Mouse (Mus musculus) ES-E14 (cell line): ENCODE results near the gene Arxes2. TPM values are rescaled to one million over a fixed set of nuclear protein-coding genes. Genes with fewer than 3 reads are reported as not detected.
A peak's percentile ranks its signal among the peaks of the same experiment; 100 is the strongest.
"Not testable (repeated sequence)": the region's sequence is repeated elsewhere in the genome, so short reads cannot be mapped to it uniquely, and the experiment has no call there.

ENCODE experiments used
- DNase-seq: peaks from one replicate; pipeline ENCODE4 v3.0.0-alpha.2; 2013; ENCODE audit warnings: low read depth, low spot score
- H3K27ac ChIP-seq: 2 replicates; pipeline ENCODE4 v1.5.1; 2012; ENCODE audit warnings: low read depth, mild to moderate bottlenecking, low read length, moderate library complexity, mixed read lengths; ENCODE audit not compliant: poor library complexity, insufficient read depth, severe bottlenecking
- H3K36me3 ChIP-seq: 2 replicates; pipeline ENCODE4 v1.6.1; 2012; ENCODE audit warnings: mild to moderate bottlenecking, low read length, moderate library complexity, mixed read lengths; ENCODE audit not compliant: control insufficient read depth, poor library complexity, insufficient read depth, severe bottlenecking
- H3K4me1 ChIP-seq, 2 experiments: fragments of 150-350 bp in 1 of 2; sonication (generic) in 1 of 2; 2 replicates each; pipeline ENCODE4 v1.6.1; 2012; ENCODE audit warnings: low read length in 2 of 2, mild to moderate bottlenecking in 1 of 2, mixed read lengths in 1 of 2; ENCODE audit not compliant: control insufficient read depth in 2 of 2, insufficient read depth in 2 of 2, poor library complexity in 1 of 2
- H3K4me3 ChIP-seq, 2 experiments: fragments of 150-350 bp in 1 of 2; sonication (generic) in 1 of 2; 2 replicates each; pipeline ENCODE4 v1.5.1; 2012; ENCODE audit warnings: low read length in 2 of 2, low read depth in 1 of 2, mild to moderate bottlenecking in 1 of 2, mixed read lengths in 1 of 2; ENCODE audit not compliant: insufficient read depth in 1 of 2, poor library complexity in 1 of 2, severe bottlenecking in 1 of 2
- H3K9ac ChIP-seq: 2 replicates; pipeline ENCODE4 v1.6.1; 2012; ENCODE audit warnings: low read depth, mild to moderate bottlenecking, low read length, mixed read lengths; ENCODE audit not compliant: poor library complexity, insufficient read depth, severe bottlenecking
- H3K9me3 ChIP-seq: fragments of 150-350 bp; sonication (generic); 2 replicates; pipeline ENCODE4 v1.6.1; 2012; ENCODE audit warnings: low read depth, mild to moderate bottlenecking, low read length; ENCODE audit not compliant: control insufficient read depth, insufficient read depth
- CHD2 ChIP-seq: IDR thresholded peaks from 2 replicates; pipeline ENCODE4 v1.6.1; 2014; ENCODE audit warnings: mild to moderate bottlenecking, low read depth, low read length, inconsistent platforms
- HCFC1 ChIP-seq: IDR thresholded peaks from 2 replicates; pipeline ENCODE4 v1.6.1; 2012; ENCODE audit warnings: low read length, inconsistent platforms, borderline replicate concordance; ENCODE audit not compliant: insufficient read depth
- MAFK ChIP-seq: IDR thresholded peaks from 2 replicates; pipeline ENCODE4 v1.6.1; 2014; ENCODE audit warnings: mild to moderate bottlenecking, low read depth, low read length, inconsistent platforms; ENCODE audit not compliant: insufficient read depth
- ZC3H11A ChIP-seq: IDR thresholded peaks from 2 replicates; pipeline ENCODE4 v1.6.1; 2012; ENCODE audit warnings: low read depth, mild to moderate bottlenecking, inconsistent platforms, low read length, borderline replicate concordance
- ZNF384 ChIP-seq: IDR thresholded peaks from 2 replicates; pipeline ENCODE4 v1.6.1; 2012; ENCODE audit warnings: low read depth, low read length, inconsistent platforms
- in situ Hi-C, 2 experiments: fragments of 600-800 bp; cut with MboI; formaldehyde crosslinking; loops; one replicate each; pipeline ENCODE4 v1.15.1; 2025; ENCODE audit warnings: low sequenced_read_pairs in 2 of 2, inconsistent platforms in 1 of 2; ENCODE audit not compliant: unreplicated experiment in 2 of 2
- total RNA-seq: library from RNA; depleted of rRNA; stranded (reverse); fragments of 300-350 nt; gene quantifications from 2 replicates; pipeline ENCODE4 v1.2.3, GENCODE M21; 2012; rRNA removed

Gene Arxes2
- 54.2 and 89.3 TPM in 2 replicates for total RNA-seq

DNA sequence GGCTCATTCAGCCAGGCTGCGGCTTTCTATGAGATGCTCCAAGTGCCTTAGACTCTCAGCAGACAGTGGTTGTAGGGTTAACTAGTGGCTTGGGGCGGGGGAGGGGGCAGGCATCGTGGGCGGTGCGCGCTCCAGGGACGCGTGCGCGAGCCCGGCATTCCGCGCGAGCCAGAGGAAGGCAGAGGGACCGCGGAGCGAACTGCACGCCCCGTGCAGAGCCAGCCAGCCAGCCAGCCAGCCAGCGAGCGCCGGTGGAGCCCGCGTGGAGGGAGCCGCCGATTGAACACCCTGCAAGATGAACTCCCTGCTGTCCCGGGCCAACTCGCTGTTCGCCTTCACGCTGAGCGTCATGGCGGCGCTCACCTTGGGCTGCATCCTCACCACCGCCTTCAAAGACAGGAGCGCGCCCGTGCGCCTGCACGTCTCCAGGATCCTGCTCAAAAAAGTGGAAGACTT, at the start of gene Arxes2:
Gene Arxes2, plus strand, starts transcription at position 161 of the 456 bp plus-strand sequence.
- Histone ChIP-seq H3K9ac (peak within 1 kb of the TSS; percentile 65), H3K4me3 (peak within 1 kb of the TSS; percentile 56 to 59; a peak in 3 of 4 replicates)
- H3K4me1 ChIP-seq, H3K36me3 ChIP-seq, in situ Hi-C loops, H3K27ac ChIP-seq, DNase-seq, H3K9me3 ChIP-seq: not testable (repeated sequence)

DNA sequence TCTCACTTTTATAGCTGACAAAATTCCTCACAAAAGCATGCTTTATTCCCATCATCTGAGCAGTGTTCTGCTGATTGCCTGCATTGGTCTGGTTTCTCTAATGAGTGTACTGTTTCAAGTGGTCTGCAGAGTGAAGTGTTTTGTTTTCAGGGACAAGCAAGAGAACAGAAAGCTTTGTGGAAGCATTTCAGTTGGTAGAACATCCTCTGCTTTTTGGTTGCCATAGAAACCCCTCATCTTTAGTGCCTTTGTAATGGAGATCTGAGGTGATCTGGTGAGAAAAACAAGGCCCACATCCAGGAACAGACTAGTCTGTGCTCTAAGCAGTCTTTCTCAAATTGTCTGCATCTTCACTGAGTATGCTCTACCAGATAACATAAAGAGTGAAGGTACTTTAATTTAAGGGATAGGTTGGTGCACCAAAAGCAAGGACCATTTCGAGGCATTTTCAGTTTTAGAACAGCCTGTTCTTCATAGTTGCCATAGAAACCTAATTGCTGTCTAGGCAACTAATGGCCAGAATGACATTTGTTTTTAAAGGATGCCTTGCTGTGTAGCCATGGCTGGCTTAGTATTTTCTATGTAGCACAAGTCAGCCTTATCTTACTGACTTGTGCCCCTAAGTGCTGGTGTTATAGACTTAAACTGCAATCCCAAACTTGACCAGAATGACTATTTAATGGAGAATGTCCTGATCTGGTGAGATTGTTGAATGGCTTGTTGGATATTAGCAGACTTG, 44.8 kb upstream of the Arxes2 start:
- no peak overlapping the region for H3K4me3 ChIP-seq
- no peaks in the 10 kb centered on the region for H3K4me1 ChIP-seq
- no peak for DNase-seq
- H3K36me3 ChIP-seq, result no peaks in the 10 kb centered on the region
- no peak for TF ChIP-seq CHD2
- in situ Hi-C loops, result no loop called here
- H3K27ac ChIP-seq, result no peak overlapping the region
- H3K9me3 ChIP-seq, result no peaks in the 10 kb centered on the region
- H3K9ac ChIP-seq, result no peak overlapping the region

DNA sequence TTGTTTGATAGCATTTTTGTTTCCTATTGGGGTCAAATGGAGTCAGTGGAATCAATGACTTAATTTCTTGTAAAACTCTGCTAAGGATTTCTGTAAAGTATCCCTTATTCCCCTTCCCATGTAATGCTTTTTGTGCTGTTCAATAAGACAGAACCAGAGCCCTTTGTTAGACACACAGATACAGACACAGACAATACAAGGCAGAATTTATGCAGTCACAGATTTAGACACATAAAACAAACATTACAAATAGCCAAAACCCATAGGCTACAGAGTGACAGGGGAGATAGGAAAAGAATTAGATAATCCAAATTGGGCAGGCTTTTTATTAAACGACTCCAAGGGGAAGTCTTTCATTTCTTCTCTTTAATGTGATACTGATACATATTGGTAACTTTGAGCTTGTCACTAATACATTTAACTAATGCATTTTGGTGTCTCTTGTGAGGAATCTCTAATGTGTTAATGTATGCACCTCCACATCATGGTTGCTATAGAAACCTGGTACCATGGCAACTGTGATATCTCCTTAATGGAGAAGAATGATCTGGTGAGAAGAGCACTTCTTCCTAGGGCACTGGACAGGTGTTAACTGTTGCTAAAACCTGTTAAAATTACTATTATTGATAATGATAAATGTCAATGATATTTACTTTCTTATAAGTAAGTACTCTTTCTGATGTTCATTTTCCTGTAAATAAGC, 36.5 kb upstream of the Arxes2 start:
- Histone ChIP-seq H3K9me3 (no peaks in the 10 kb centered on the region), H3K4me3 (no peak overlapping the region), H3K9ac (no peak overlapping the region), H3K36me3 (no peaks in the 10 kb centered on the region), H3K4me1 (no peaks in the 10 kb centered on the region), H3K27ac (no peak overlapping the region)
- TF ChIP-seq HCFC1 (no peak), ZC3H11A (no peak), CHD2 (no peak), ZNF384 (no peak), MAFK (no peak)
- in situ Hi-C loops, result no loop called here
- DNase-seq, result no peak

DNA sequence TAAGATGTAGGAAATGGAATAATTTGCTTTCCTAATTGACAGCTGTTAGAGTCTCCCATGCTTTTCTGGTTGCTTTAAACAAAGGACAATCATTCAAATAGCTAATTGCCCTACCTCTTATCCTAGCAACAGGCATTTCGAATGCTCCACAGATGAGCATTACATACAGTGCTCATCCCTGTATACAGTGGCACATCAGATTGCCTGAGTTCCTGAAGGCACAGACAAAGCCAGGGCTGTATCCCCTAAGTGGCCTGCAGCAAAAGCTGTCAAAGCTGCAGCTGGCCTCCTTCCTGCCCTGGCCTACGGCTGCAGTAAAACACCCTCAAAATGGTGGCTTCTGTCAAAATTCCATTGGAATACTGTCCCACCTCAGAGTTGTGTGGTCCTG, 35.9 kb upstream of the Arxes2 start:
- H3K36me3 ChIP-seq, result no peaks in the 10 kb centered on the region
- no peak overlapping the region for H3K4me3 ChIP-seq
- no peaks in the 10 kb centered on the region; a peak in 1 of 4 replicates for H3K4me1 ChIP-seq
- H3K27ac ChIP-seq, result no peak overlapping the region
- in situ Hi-C loops, result no loop called here
- no peak overlapping the region for H3K9ac ChIP-seq
- no peak for TF ChIP-seq ZC3H11A
- TF ChIP-seq MAFK, result no peak
- TF ChIP-seq CHD2, result no peak
- no peak for TF ChIP-seq HCFC1
- no peak for TF ChIP-seq ZNF384
- H3K9me3 ChIP-seq, result no peaks in the 10 kb centered on the region
- no peak for DNase-seq
